Mouse (Mus musculus) embryo, embryonic 10.5 days (tissue): ENCODE measurements around the gene Nos1ap.

Source experiments
- DNase-seq: peaks from one replicate; pipeline ENCODE4 v3.0.0-alpha.2; 2015; ENCODE audit warnings: low spot score

Gene Nos1ap

DNA sequence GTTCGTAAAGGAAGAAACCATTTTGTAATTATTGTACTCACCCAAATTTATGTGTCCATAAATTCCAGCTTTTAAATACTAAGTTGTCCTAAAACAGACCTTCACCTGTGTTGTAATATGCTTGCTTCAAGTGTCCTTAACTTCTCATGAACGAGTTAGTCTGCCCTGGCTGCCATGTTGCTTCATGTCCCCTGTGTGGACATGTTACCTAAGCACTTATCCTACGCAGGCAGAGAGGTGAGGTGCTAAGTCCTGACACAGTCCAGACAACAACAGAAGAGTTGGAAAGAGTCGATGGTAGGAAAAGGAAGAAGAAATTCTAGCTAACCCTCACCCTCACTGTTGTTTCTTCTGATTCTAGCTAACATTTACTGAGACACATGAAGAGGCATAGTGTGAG, 43.4 kb downstream of the Nos1ap start:
- DNase-seq, result no peak

DNA sequence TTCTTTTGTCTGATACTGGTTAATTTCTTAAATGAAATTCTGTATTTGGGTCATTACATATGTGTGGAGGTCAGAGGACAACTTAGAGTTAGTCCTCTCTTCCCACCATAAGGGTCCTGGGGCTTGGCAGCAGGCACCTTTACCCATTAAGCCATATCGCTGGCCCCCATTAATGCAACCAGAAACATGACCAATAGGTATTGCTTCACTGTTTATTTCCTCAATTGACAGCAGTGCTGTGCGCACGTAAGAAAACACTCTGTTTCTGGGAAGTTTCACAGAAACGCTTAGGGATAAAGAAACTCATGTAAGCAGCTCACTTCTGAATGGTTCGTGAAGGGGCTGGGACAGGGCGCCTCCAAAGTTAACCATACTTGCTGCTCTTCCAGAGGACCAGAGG, 44.4 kb downstream of the Nos1ap start:
- DNase-seq, result no peak

DNA sequence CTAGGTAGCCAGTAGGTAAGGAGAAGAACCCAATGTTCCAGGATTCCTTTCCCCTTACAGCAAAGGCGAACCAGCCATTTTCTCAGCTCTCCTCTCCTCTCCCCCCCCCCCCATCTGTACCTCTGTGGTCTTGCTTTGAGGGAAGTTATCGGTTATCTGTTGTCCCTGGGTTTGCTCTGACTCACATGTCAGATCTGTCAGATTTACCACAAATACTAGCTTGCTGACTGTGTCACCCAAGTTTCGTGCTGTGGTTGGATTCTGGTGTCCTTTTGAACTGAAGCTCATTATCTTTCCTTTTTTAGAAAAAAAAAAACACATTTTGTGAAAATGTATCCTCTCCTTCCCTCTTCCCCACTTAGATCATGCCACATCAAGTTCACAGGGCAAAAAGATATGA, 50.2 kb downstream of the Nos1ap start:
- no peak for DNase-seq

DNA sequence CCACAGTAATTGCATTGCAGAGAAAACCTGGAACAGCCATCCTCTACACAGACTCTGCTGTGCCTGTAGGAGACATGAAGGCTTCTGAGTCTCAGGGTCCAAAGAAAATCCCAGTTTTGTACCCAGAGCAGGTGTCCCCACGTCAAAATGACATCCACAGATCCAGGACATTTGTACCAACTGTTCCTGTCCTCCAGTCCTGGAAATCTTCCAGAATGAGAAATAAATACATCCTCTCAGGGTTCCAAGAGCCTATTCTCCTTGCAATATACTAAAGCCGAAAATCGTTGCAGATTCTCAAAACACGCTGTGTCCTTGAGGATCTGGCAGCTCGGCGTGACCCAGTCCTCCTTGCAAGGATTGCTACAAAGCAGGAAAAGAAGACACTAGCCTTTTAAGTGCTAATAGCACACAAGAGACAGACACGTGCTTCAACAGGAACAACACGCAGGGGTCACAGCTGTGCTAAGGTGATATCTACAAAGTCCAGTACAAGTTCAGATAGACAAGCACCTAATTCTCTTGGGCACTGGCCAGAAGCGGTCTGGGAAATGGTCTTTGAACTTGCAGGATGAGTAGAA, 51.1 kb downstream of the Nos1ap start:
- DNase-seq, result no peak

DNA sequence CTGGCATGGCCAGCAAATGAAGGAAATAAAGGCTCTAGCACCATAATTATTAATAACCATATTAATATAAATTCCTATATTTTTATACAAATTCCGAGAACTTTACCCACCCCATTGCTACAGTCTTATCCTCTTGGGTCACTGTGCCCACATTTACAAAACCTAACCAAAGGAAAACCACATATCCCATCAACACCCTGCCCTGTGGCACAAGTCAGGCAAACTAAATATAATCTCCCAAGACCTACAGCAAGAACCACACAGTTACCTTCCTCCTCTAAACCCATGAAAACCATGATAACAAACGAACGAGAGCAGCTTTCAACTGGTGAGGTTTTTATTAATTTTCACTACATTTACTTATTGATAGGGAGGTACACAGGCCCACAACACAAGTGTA, 53.3 kb downstream of the Nos1ap start:
- no peak for DNase-seq

DNA sequence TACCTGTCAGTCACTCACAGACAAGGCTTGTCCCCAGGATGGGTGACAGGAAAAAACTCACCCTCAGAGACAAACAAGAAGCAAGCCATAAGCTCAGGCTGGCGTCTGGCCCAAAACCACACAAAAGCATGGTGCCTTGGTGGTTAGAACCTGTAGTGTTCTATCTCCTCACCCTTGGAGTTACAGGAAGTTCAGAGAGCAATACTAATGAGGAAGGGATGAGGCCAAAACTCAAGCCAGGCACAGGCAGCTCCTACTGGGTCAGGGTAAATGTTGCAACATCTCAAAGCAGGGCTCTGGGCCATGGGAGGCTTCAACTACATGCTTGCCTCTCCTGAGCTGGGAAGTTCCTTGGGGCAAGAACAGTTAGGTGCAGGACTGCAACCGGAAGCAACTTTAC, 54.4 kb downstream of the Nos1ap start:
- DNase-seq, result no peak

DNA sequence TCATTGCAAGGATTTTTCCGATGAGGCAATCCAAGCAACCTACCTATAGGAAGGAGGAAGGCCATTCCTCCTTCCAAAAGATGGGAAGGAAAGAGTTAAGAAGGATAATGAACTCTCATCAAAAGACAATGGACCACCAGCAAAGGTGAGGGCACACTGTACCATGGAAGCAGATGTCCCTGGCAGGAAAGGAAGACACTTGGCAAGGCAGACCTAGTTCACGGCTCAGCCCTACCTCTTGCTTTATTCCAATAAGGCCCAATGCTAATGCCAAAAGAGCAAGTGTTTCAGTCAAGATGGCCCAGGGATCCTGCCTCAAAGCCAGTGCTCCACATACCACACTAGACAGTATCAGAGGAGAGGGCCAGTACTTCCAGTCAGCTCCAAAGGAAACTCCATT, 58.4 kb downstream of the Nos1ap start:
- DNase-seq, result no peak

DNA sequence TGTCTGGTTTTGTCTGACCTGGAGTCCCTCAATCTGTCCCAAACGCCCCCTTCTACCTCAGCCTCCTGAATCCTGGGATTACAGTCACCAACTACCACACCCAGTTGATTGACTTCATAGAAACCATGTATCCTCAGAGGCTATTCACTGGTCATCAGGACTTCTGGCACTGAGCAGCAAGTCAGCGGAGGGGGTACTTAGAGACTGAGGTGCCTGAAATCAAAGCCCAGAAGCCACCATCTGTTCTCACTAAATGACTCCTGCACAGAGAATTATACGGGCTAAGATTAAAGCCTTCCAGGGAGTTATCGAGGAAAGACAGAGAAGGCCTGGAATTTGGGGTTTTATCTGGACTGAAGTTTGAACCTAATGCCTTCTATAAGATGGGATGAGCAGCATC, 59.2 kb downstream of the Nos1ap start:
- no peak for DNase-seq

DNA sequence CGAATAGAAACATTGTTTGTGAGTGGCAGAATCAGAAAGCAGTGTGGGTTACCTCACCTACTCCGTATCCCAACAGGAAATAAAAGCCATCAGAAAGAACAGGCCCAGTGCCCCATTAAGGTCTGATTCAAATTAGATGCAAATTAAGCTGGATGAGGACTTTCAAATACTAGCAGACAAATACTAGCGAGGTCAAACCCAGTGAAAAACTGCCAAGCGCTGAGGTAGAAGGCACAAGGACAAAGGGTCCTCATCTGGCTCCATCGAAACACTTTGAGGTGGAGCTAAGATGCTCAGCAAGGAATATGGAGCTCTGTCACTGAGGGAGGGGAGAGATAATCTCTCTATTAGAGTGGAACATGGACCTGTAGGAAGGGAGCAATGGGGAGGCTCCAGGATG, 66.8 kb downstream of the Nos1ap start:
- no peak for DNase-seq

DNA sequence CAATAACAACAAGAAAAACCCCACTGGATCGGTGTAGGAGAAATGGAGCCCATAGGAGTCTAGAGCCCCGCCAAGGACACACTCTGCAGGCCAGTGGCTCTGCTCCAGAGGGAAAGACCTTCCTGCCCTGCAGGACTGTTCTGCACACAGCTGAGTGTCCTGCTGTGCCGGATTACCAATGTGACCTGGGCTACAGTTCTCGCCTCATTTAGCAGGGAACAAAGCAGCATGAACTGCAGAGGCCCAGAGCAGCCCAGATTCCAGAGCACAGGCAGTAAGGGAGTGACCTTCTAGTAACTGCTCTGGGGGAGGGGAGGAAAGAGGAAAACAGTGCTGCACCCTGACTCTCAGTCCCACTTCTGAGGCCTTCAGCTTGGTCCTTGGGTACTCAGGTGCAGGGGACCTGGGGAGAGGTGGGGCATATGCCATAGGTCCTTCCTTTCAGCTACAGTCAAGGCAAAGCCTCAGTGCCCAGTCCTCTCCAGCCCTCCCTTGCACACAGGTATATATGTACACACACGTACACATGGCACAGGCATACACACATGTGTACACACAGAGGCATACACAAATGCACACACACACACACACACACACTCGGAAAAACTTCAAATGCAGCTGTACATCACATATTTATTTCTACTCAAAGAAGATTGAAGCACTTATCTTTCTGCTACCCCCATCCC, 68.0 kb downstream of the Nos1ap start:
- DNase-seq, result peak; percentile 75

DNA sequence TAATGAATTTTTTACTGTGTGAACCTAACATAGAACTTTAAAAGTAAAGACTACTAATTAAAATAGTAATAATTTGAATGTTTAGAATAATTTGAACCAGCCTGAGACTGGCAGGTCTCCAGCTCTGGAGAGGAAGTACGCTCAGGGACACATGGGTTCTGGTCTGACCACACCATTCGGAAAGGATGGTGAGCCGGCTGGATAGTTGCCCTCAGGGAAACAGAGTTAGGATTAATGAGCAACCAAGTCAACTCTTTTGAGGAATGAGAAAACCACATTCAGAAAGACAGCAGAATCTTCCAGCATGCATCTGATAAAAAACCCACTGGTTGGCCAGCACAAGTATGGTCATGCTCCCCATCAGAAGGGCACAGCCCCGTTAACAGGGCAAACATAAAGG, 69.5 kb downstream of the Nos1ap start:
- DNase-seq, result no peak

DNA sequence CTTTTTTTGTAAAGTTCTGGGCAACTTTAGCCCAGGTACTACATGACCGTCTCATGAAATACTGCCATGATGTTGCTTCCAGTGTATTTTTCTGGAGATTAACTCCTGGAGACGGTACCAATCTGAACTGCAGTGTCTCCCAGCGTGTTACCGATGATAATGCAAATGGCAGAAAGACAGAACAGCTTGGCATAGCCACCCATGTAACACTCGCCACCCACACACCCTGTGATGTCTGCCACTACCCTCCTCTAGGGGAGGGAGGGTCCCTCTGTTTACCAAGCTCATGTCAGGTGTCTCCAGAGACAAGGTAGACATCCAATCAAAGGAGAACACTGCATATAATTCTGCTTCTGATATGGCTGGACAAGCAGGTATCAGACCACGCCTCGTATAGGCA, 70.0 kb downstream of the Nos1ap start:
- DNase-seq, result no peak

DNA sequence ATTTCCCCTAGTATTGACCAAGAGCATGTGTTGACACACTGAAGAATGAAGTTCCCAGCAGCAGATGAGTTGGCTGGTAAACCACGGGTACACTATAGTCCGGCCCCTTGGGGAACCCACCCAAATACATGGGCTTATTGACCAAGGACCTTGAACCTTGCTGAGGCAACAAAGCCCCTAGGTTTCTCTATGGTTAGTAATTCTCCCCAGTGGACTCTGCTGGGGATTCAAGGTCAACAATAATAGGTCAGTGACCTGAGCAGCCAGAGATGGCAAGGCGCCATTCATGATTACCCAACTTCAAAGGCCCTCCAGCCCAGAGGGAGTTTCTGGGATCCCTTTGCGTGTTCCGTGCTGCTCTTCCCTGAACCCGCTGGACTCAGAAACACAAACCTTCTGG, 73.5 kb downstream of the Nos1ap start:
- no peak for DNase-seq

DNA sequence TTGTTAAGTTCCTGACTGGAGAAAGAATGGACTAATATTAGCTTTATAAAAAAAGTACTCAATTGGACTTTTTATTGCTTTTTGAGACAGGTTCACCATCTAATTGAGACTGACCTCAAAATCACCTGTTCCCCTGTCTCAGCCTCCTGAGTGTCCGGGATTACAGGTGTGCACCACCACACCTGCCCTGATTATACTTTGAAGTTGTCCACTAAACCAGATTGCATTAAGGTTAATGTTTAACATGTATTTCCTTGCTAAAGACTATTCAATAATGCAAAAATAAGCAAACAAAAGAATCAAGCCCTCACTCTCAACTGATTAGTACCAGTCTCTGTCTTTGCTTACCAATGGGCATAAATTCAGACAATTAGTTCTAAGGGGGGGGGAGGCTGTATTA, 74.2 kb downstream of the Nos1ap start:
- DNase-seq, result no peak

DNA sequence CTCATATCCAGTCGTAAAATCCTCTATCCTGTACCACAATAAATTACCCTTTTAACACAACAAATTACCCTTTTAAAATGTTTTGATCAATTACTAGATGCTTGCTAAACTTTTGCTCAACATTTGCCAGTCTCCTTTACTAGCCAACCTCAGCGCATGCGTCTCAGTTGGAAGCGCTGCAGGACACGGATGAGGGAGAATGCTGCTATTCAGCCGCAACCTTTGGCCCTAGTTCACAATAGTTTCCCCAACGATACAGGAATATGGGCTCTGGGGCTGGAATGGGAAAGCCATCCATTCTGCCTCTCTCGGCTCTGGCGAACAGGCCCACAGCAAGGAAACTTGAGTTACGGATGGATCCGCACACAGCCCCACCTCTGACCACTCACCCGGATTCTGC, 75.4 kb downstream of the Nos1ap start:
- no peak for DNase-seq

DNA sequence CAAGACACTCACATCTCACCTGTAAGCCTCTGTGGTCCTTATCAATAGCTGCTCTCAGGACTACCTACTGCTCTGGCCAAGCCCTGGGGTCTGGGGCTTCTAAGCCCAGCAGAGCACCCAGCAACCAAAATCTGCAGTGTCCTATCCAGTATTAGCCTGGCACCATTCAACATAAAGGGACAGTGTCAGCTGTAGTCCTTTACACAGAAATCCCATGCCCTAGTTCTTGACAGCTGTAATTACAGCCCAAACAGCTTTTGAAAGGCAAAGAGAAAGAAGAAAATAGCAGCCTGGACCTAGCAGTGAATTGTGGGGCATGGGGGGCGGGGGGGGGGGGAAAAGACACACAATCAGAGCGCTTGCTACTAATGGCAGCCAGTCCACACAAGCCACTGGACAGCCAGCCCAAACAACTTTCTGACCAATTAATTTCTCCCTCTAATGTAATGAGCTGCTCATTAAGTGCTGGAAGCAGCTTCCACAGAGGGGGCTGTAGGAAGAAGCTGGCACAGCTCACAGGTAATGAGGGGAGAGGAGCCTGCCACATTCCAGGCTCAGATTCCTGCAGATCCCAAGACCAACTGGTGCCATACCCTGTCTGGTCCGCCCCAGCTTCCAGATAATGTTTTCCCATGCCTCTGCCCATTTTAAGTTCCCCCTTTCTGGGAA, 77.1 kb downstream of the Nos1ap start:
- DNase-seq, result no peak

DNA sequence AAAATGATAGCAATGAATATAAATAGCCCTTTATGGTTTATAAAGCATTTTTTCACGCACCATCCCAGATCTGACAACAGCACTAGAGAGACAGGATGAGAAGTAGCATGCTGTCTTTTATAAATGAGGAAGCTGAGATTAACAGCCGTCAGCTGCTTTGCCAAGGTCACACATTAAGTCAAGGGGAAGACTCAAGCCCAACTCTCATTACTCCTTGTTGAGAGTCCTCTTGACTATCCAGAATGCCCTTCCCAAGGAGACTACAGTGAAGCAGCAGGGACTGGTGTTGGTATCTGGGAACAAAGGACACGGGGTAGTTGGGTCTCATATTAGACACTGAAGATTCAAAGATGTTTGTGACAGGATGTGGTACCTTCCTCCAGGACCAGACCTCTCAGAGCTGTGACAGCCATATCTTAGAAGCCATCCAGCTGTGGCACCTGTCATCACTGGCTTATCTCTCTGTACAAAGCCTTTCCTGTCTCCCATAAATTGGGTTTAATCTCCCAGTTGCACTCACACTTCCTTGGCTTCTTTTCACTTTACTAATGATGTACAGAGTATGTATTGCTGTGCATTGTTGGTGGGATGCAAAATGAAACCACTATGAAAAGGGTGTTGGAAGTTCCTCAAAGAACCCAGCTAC, 78.9 kb downstream of the Nos1ap start:
- DNase-seq, result no peak

DNA sequence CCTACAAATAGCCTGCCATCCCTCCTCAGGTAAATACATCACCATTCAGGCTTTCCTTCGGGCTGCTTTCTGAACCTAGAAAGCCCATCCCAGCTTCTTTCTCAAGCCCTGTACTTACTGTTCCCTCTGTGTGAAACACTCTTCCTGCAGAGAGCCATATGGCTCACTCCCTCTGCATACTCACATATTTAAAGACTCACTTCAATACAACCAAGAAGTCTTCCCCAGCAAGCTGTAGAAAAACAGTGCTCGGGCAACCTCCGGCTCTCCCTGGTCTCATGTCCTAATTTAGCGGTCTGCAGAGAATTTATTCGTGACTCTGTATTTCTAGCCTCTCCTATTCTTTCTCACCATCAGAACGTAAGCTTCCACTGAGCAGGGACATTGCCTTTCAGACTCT, 83.4 kb downstream of the Nos1ap start:
- DNase-seq, result no peak

DNA sequence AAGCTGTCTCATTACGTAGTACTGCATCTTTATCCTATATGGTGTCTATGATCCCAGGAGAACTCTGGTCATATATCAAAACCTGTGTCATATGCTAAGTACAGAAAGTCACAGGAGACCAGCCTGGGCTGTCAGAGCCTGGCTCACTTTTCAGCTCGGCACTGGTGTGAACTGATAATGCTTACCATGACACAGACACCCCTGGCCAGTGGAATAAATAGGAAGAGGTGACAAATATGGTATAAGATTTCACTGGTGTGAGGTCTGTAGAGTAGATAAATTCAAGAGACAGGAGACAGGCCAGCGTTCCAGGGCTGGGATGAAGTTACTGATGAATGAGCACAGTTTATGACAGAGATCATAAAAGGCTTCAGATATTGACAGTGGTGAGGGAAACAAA, 84.6 kb downstream of the Nos1ap start:
- no peak for DNase-seq

DNA sequence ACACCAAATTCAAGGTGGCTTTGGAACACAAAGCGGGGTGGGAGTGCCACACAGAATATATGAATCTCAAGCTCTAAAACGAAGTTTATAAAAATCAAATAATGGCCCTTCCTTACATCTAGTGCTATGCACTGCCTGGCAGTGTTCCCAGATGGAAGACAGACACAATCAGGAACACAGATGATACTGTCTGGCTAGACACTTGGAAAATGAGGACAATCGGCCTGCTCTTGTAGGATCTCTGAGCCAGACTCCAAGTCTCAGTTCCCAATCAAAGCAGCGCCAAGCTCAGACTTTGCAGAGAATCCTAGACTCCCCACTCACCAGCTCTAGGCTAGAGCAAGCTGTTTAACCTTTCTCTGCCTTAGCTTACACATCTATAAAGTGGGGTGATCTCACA, 85.3 kb downstream of the Nos1ap start:
- no peak for DNase-seq

DNA sequence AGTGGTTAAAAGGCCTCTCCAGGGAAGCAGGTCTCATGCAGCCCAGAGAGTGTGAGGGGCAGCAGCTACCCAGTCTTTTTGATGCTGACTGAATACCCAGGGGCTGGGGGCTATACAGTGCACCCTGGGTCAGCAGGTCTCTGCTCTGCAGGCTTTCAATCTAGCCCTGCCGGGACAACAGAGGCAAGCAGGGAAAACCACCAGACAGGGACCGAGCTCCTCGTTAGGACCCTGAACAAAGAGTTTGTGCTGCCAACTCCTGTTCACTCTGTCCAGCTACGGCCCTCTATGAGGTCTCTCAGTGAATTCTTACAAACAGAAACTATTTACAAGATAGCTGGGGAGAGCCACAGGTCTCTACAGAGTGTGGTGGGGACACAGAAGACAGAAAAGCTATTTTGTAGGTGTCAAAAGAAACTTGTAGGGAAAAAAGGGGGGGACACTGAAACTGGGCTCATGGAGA, 86.4 kb downstream of the Nos1ap start:
- no peak for DNase-seq

DNA sequence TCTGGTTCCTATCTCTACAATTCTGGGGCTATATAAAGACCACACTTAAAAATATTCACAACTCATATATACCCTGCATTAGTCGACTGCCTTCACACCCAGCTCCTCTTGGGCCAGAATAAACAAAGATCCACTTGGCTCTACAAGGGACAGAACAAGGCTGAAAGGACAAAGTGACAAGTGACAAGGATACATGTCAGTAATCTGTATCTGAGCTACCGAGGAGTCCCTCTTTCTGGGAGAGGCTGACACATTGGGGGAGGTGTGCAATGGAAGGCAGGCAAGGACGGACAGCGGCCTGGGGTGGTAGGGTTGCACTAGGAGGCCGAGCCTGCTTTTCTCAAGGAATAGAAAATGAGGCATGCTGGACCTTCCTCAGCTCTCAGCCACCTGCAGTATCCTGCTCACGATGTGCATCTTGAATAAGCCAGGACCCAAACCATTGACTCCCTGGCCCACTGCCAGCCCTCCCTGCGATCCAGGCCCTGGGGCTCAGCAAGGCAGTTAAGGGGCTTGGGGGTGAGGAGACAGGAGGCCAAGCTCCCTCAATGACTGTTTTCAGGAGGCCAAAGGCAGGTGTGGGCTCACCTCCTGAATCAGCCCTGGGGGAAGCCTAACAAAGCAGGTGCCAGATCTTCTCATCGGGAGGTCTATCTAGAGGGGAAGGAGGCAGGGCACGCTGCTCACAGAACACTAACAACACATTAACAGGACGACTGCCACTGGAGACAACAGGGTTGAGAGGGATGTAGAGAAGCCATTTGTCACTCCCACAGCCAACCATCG, 87.0 kb downstream of the Nos1ap start:
- no peak for DNase-seq
